Mouse (Mus musculus) C2C12 (cell line): ENCODE measurements around the gene Map3k5.

Experiments used
- CTCF ChIP-seq: IDR thresholded peaks from one replicate; pipeline ENCODE4 v1.5.1; 2011; ENCODE audit not compliant: control insufficient read depth, insufficient read depth, insufficient read length
- MYOD1 ChIP-seq: IDR thresholded peaks from one replicate; pipeline ENCODE4 v1.6.1; 2011; ENCODE audit warnings: low read depth; ENCODE audit not compliant: control insufficient read depth, insufficient read length
- USF1 ChIP-seq: IDR thresholded peaks from one replicate; pipeline ENCODE4 v1.6.1; 2011; ENCODE audit warnings: low read depth, mild to moderate bottlenecking, control low read depth, moderate library complexity

- TF ChIP-seq USF1, result no peak
- TF ChIP-seq CTCF, result no peak
- no peak for TF ChIP-seq MYOD1
Observed at GRCm38 (mm10) chr10:19924256-19924655, 10.0 kb upstream of the Map3k5 start.
